Mouse (Mus musculus) liver, postnatal 0 days (tissue): ENCODE measurements at regions not wholly inside any gene's neighbourhood (a gene's known extent, or its start where the extent isn't known, plus 50 kb on each side); places are given as distances from the start of the nearest gene placed in this dataset.

Experiments used
- CTCF ChIP-seq: sonication (generic); IDR thresholded peaks from 2 replicates; pipeline ENCODE4 v1.5.1; 2016; ENCODE audit warnings: antibody characterized with exemption, low read depth
- EP300 ChIP-seq: IDR thresholded peaks from 2 replicates; pipeline ENCODE4 v1.6.1; 2016; ENCODE audit warnings: antibody characterized with exemption, low read depth, mild to moderate bottlenecking

GRCm38 (mm10) chr9:50080205-50080604 is 264.6 kb downstream of the Rpl10-ps3 start:
- no peak for TF ChIP-seq CTCF
- no peak for TF ChIP-seq EP300
